Mouse (Mus musculus): ENCODE results near the gene Ano1.

- TF ChIP-seq POLR2A (IDR thresholded peaks at IDR 0.05; ENCODE audit: borderline replicate concordance, extremely low read depth, insufficient read depth, insufficient read length, poor library complexity, severe bottlenecking) (no peak), CTCF (IDR thresholded peaks at IDR 0.05; ENCODE audit: borderline replicate concordance, extremely low read depth, insufficient read depth, insufficient read length) (no peak)
Measured at GRCm38 (mm10) chr7:144762496-144763235, 10.9 kb upstream of the Ano1 start.
